Mouse (Mus musculus) liver, postnatal 0 days (tissue): ENCODE measurements around the gene Tec.

Source experiments
- CTCF ChIP-seq: sonication (generic); IDR thresholded peaks from 2 replicates; pipeline ENCODE4 v1.5.1; 2016; ENCODE audit warnings: antibody characterized with exemption, low read depth
- EP300 ChIP-seq: IDR thresholded peaks from 2 replicates; pipeline ENCODE4 v1.6.1; 2016; ENCODE audit warnings: antibody characterized with exemption, low read depth, mild to moderate bottlenecking

DNA sequence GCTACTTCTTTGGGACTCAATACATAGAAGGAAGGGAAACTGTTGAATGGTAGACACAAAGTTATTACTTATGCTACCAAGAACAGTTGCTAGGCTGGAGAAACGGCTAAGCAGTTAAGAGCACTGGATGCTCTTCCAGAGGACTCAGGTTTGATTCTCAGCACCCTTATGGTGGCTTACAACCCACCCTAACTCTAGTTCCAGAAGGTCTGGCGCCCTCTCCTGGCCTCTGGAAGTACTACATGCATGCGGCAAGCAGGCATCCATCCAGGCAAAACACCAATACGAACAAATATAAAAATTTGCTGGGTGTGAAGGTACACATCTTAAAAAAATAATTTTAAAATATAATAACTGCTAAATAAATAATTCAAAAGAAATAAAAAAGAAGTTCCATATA lies 2.8 kb upstream of the Tec start:
- TF ChIP-seq CTCF = peak; percentile 57
- TF ChIP-seq EP300 = no peak
